Mouse (Mus musculus): ENCODE data around the gene Lck.

DNA sequence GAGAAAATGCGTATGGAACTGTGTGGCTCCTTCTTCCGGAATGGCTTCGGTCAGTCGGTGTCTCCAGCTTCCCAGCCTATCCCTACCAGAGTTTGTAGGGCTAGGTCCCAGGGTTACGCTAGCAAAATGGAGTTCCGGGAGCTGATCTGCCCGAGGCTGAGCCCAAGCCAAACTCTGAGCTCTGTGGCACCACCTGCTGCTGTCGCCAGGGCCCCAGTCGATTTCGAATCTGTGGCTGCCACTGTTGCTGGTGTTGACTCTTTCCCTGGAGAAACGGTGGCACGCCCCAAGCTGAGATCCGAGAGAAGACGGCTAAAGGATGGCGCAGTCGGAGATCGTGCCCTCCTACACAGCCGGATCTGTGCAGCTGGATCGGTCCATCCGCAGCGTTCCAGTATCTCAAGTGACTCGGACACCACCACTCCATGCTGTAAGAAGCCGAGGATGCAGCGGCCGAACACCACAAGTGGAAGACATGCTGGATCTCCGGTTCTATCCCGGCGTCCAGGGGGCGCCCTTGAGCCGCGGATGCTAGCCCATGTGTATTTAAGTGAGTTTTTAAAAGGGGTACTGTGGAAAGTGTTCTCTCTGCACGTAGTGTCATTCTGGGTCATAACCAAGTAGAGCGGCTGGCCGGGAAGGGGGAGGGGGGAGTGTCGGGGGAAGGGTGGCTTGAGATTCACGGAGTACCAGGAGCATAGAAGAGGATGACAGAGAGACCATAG, 11.6 kb upstream of the Lck start:
- TF ChIP-seq CTCF (IDR thresholded peaks at IDR 0.05; ENCODE audit: low read depth, low read length) (peak; percentile 87), POLR2A (IDR thresholded peaks at IDR 0.05; ENCODE audit: extremely low read depth, insufficient read depth, low read length) (no peak)
